Mouse (Mus musculus) midbrain, embryonic 12.5 days (tissue): Measurements from ENCODE around the gene Adal. TPM values are rescaled to one million over a fixed set of nuclear protein-coding genes. Genes with fewer than 3 reads are reported as not detected.
"Not testable (repeated sequence)": the region's sequence is repeated elsewhere in the genome, so short reads cannot be mapped to it uniquely, and the experiment has no call there.

Source experiments
- ATAC-seq: fragments of 200-750 bp; cut with Nextera tagmentation; 2 replicates; pipeline ENCODE4 v1.8.0; 2017; ENCODE audit warnings: low read depth, moderate TSS enrichment, moderate library complexity; ENCODE audit not compliant: low FRiP score
- H3K27ac ChIP-seq: fragments of 300-500 bp; sonication (generic); replicated peaks from 2 replicates; pipeline ENCODE4 v1.5.1; 2016; ENCODE audit warnings: mild to moderate bottlenecking
- H3K27me3 ChIP-seq: fragments of 300-500 bp; sonication (generic); 2 replicates; pipeline ENCODE4 v1.6.1; 2016; ENCODE audit warnings: mild to moderate bottlenecking
- H3K36me3 ChIP-seq: fragments of 300-500 bp; sonication (generic); 2 replicates; pipeline ENCODE4 v1.6.1; 2016
- H3K4me1 ChIP-seq: fragments of 300-500 bp; sonication (generic); 2 replicates; pipeline ENCODE4 v1.6.1; 2016
- H3K4me2 ChIP-seq: fragments of 300-500 bp; sonication (generic); replicated peaks from 2 replicates; pipeline ENCODE4 v1.6.1; 2016; ENCODE audit warnings: mild to moderate bottlenecking, moderate library complexity
- H3K4me3 ChIP-seq: fragments of 300-500 bp; sonication (generic); 2 replicates; pipeline ENCODE4 v1.5.1; 2016; ENCODE audit warnings: mild to moderate bottlenecking
- H3K9ac ChIP-seq: fragments of 300-500 bp; sonication (generic); replicated peaks from 2 replicates; pipeline ENCODE4 v1.6.1; 2016; ENCODE audit warnings: mild to moderate bottlenecking, moderate library complexity
- H3K9me3 ChIP-seq: fragments of 300-500 bp; sonication (generic); 2 replicates; pipeline ENCODE4 v1.6.1; 2016; ENCODE audit warnings: mild to moderate bottlenecking
- WGBS: fragments of 180-500 bp; shearing (Covaris S2); methylation state at CpG from one replicate; pipeline ENCODE4 v1.1.7; 2016; 5-methylcytosine and 5-hydroxymethylcytosine counted together
- polyA plus RNA-seq: library from polyadenylated mRNA; unstranded; fragments of >200 nt; fragmentation: Nextera tagmentation; extraction: Ambion mirVana; gene quantifications from 2 replicates; pipeline ENCODE4 v1.2.1, GENCODE M21; 2016

Adal gene
- polyA plus RNA-seq: 29.7 and 34.4 TPM in 2 replicates

DNA sequence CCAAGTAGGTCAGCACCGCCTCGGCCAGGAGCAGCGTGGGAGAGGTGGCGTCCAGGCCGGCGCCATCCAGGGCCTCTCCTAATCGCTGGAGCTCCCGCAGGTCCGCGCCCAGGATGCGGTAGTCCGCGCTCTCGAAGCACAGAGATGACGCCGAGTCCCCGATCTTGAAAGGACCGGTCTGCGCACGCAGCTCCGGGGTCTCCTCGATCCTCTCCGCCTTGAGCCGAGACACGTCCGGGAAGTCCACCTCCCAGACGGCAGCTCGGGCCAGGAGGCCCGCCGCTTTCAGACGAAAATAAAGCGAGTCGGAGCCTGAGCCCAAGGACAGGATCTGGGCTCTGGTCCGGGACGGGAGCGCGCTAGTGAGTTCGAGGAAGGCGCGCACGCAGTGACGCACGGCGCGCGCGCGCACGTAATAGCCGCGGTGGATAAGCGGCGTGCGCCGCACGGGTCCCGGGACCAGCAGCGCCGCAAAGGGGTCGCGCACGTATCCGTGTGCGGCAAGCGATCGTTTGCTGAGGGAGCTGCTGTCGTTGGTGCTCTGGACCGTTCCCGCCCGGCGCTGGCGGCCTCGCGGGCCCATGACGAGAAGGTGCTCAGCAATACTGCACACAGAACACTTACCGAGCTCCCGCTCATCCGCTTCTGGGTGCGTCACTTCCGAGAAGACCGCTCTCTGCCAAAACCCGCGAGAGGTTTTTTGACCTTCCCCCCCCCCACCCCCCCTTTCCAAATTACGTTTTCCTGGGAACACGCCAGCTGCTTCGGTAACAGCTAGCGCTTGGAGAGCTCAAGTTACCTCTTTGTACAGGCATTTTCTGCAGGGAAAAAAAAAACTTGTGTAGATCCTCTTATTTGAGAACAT lies at the start of gene Adal, which contains the start of gene Lcmt2:
Adal (plus strand) TSS at position 411 of the 865 bp plus-strand sequence.
Lcmt2 (minus strand) TSS at position 636 of the 865 bp plus-strand sequence.
- H3K4me3 ChIP-seq: peak within 1 kb of the TSS; percentile 53
- H3K27ac ChIP-seq: peak within 1 kb of the TSS; percentile 97
- peaks cover 28% of the 10 kb centered on the region for H3K4me1 ChIP-seq
- H3K4me2 ChIP-seq: peak within 1 kb of the TSS; percentile 87
- under 1% methylated on average over 86 of the region's 87 CpGs for WGBS
- peak within 1 kb of the TSS; percentile 92 for H3K9ac ChIP-seq
- no peaks in the 10 kb centered on the region for H3K27me3 ChIP-seq
- peak; percentile 96 for ATAC-seq
- H3K9me3 ChIP-seq: no peaks in the 10 kb centered on the region
- peaks cover 28% of the 10 kb centered on the region; the same call in 1 of the 2 replicates for H3K36me3 ChIP-seq

DNA sequence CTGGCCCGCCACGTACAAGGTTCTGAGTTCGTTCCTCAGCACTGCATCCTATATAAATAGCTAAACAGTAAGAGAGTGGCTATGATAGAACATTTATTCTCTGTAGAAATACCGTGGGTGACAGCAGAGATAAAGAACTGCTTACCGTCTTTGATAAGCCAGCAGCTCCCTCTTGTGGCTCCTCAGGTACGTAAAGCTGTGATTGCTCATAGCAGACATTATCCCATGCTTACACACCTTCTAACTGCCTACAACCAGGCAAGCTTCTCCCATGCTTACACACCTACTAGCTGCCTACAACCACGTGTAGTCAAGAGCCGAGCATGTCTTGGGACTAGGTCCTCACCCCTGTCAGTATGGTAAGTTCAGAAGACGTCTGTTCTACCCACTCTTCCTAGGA lies 38.2 kb upstream of the Adal start:
- H3K4me2 ChIP-seq: no peak overlapping the region
- no peak overlapping the region for H3K27ac ChIP-seq
- WGBS: 29% methylated on average over 9 of the region's 9 CpGs
- no peak overlapping the region for H3K4me3 ChIP-seq
- H3K27me3 ChIP-seq: no peaks in the 10 kb centered on the region
- ATAC-seq: no peak
- H3K36me3 ChIP-seq: no peaks in the 10 kb centered on the region
- H3K4me1 ChIP-seq: no peaks in the 10 kb centered on the region
- no peaks in the 10 kb centered on the region for H3K9me3 ChIP-seq
- H3K9ac ChIP-seq: no peak overlapping the region

DNA sequence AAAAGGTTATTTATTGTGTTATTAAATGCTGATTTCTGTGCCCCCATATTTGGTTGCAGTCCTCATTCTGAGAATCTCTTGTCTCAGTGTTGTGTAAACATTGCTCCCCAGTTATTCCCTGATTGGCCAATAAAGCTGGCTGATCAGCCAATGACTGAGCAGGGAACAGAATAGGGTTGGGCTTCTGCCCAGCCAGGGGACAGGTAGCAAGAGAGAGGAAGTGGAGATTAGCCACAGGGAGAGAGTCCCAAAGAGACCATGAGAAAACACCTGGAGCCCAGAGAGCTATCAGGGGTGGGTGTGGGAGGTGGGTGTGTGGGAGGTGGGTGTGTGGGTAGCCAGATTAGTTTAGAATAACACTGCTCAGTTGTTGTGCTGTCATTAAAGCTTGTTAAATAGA lies 34.3 kb upstream of the Adal start:
- no peaks in the 10 kb centered on the region for H3K27me3 ChIP-seq
- no peaks in the 10 kb centered on the region for H3K36me3 ChIP-seq
- no peak overlapping the region for H3K4me3 ChIP-seq
- no peak overlapping the region for H3K27ac ChIP-seq
- no peaks in the 10 kb centered on the region for H3K4me1 ChIP-seq
- ATAC-seq: no peak
- no peak overlapping the region for H3K4me2 ChIP-seq
- no peak overlapping the region for H3K9ac ChIP-seq
- no peaks in the 10 kb centered on the region for H3K9me3 ChIP-seq

DNA sequence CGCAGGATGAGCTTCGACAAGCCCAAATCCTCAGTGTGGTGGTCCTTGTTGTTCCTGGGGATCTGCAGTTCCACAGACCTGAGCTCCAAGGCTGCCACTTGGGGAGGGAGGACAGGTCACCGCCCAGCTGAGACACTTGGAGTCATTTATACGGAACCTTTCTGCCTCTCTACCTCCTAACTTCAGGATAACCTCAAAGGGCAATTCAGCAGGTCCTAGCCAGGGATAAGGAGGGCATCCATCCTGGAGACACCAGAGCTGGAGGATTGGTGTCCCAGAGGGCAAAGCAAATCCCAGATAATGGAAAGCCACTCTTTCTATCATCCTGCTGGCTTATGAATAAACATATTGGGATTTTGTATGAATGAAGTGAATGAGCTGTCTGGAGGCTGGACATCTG lies 30.5 kb upstream of the Adal start, which contains the start of gene Tgm7:
Tgm7 (minus strand) TSS at position 101 of the 400 bp plus-strand sequence.
- Histone ChIP-seq H3K4me1 (no peaks in the 10 kb centered on the region), H3K9ac (no peak within 1 kb of the TSS), H3K36me3 (no peaks in the 10 kb centered on the region), H3K4me2 (no peak within 1 kb of the TSS), H3K4me3 (no peak within 1 kb of the TSS), H3K27ac (no peak within 1 kb of the TSS), H3K9me3 (no peaks in the 10 kb centered on the region), H3K27me3 (no peaks in the 10 kb centered on the region)
- no peak for ATAC-seq
- 85% methylated on average over 4 of the region's 4 CpGs for WGBS

DNA sequence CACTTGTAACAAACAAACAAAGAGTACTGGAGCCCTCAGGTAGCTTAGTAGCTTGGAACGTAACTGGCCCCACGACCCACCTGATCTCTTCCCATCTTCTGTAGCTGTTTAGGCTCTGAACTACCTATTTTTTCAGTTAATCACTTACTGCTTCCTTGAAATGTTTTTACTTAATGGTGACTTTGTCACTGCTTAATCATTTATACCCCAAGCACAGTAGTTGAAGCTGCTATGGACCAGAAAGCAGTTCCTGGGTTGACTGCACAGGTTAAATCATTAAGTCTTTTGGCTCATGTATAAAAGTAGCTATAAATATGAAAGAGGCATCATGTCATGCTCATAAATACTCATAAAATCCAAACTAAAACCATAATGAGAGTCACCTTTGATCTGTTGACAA lies 24.8 kb upstream of the Adal start:
- Histone ChIP-seq H3K27me3 (no peaks in the 10 kb centered on the region; the same call in 1 of the 2 replicates), H3K9me3 (no peaks in the 10 kb centered on the region), H3K4me1 (no peaks in the 10 kb centered on the region), H3K36me3 (no peaks in the 10 kb centered on the region), H3K9ac (no peak overlapping the region), H3K27ac (no peak overlapping the region), H3K4me3 (no peak overlapping the region), H3K4me2 (no peak overlapping the region)
- WGBS: 88% methylated on average over 2 of the region's 2 CpGs
- ATAC-seq: no peak

DNA sequence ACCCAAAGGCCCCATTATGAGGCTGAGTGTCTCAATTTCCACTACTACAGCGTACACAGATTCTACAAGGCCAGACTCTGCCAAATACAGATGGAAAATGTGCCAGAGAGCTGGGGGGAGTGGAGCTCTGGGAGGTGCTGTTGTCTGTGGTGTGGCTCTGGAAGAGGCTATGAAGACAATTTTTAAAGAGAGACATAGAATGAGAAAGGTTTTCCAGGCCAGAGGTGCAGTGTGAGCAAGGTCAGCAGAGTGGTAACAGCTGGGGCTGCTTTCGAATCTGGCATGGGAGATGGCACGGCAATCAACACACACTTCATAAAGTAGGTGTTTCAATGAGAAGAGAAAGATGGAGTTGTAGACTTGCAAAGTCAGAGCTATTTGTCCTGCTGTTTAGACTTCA lies 21.0 kb upstream of the Adal start:
- no peak overlapping the region for H3K27ac ChIP-seq
- WGBS: 87% methylated on average over 3 of the region's 3 CpGs
- H3K4me2 ChIP-seq: no peak overlapping the region
- ATAC-seq: no peak
- H3K4me3 ChIP-seq: no peak overlapping the region
- no peaks in the 10 kb centered on the region for H3K36me3 ChIP-seq
- no peaks in the 10 kb centered on the region for H3K4me1 ChIP-seq
- no peak overlapping the region for H3K9ac ChIP-seq
- no peaks in the 10 kb centered on the region for H3K9me3 ChIP-seq
- H3K27me3 ChIP-seq: no peaks in the 10 kb centered on the region; the same call in 1 of the 2 replicates

DNA sequence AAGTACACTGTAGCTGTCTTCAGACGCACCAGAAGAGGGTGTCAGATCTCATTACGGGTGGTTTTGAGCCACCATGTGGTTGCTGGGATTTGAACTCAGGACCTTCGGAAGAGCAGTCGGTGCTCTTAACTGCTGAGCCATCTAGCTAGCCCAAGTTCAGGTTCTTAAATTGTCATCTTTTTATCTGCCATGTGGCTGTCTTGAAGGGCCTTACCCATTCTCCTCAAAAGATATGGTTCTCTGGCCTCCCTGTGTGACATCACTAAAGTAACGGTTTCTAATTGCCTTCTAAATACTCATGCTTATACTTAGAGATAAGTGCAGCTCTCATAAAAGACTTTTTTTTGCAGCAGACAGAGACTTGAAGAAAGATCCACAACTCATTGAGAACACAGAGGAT lies 13.9 kb upstream of the Adal start:
- 96% methylated on average over 5 of the region's 5 CpGs for WGBS
- not testable (repeated sequence) for H3K36me3 ChIP-seq, ATAC-seq

DNA sequence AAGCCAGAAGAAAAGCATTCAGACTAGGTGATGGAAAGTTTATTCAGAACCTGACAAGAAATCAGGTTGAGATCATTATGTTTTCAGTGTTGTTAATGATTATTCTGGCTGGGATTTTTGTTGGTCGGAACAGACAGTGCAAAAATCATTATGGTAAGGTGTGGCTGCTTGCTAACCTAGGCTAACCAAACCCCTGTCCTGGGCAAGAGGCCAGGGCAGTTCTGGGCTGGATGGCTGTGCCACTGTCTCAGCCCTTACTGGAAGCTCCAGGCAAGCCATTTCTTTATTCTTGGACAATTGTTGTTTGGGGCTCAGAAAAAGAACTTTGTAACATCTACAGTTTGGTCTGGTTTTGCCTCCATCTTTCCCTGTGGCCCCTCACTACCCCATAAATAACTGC lies 12.7 kb upstream of the Adal start:
- ATAC-seq: no peak
- H3K36me3 ChIP-seq: no peaks in the 10 kb centered on the region
- no peak overlapping the region for H3K4me3 ChIP-seq
- H3K27ac ChIP-seq: no peak overlapping the region
- no peaks in the 10 kb centered on the region for H3K27me3 ChIP-seq
- H3K9ac ChIP-seq: no peak overlapping the region
- no peak overlapping the region for H3K4me2 ChIP-seq
- H3K4me1 ChIP-seq: no peaks in the 10 kb centered on the region
- H3K9me3 ChIP-seq: no peaks in the 10 kb centered on the region
- WGBS: 80% methylated on average over 1 of the region's 1 CpGs

More for the DNA sequence above, 13.9 kb upstream of the Adal start:
- not testable (repeated sequence) for H3K9ac ChIP-seq, H3K4me1 ChIP-seq, H3K9me3 ChIP-seq, H3K27me3 ChIP-seq, H3K4me3 ChIP-seq, H3K4me2 ChIP-seq, H3K27ac ChIP-seq

DNA sequence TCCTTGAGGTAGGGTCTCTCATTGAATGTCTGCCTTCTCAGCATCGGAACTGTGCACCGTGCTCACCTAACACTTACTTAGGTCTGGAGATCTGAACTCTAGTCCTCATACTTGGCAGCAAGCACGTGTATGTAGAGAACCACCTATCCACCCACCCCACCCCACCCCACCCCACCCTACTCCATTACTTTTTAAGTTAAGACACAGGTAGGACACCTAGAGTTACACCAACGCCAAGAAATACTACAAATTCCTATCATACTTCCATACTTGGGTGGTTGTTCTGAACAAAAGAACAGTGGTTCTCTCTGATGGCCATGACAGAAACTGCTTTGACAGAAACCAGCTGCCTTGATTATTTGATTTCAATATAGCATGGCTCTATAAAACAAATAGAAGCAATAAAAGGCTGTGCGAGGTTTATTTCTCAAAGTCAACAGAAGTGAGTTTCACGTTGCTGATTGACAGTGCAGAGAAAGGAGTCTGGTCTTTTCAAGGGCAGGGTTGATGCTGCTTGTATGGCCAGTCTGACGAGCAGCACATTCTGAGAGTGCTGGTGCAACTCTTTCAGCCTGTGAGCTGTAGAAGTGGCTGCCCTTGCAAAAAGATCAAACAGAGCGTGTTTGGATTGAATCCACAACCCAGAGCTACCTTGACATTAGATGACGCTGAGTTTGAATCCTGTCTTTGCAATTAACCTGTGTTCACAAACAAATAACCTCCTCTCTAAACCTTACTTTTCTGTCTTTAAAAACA lies 11.2 kb upstream of the Adal start:
- ATAC-seq: no peak
- Histone ChIP-seq H3K4me2 (no peak overlapping the region), H3K9ac (no peak overlapping the region), H3K27me3 (no peaks in the 10 kb centered on the region), H3K4me1 (no peaks in the 10 kb centered on the region), H3K4me3 (no peak overlapping the region), H3K9me3 (no peaks in the 10 kb centered on the region), H3K36me3 (no peaks in the 10 kb centered on the region), H3K27ac (no peak overlapping the region)
- 77% methylated on average over 9 of the region's 9 CpGs for WGBS

DNA sequence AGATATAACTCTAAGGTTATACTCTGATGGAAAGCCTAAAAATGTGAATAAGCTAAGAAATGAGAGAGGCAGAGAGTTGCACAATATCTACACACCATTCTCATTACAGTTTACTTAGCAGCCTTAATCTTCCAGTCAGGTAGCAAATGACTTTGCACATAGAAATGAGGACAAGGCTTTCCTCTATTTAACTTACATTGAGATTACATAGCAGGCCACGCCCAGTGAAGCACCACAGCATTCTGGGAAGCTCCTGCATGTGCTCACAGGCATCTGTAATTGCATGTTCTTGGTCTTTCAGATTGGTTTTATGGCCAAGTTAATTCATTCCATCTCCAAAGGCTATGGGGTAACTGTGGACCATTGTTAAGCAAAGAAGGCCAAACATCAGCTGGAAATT lies 7.4 kb upstream of the Adal start:
- no peak overlapping the region for H3K4me3 ChIP-seq
- no peaks in the 10 kb centered on the region for H3K27me3 ChIP-seq
- no peaks in the 10 kb centered on the region for H3K9me3 ChIP-seq
- no peak overlapping the region for H3K9ac ChIP-seq
- H3K4me1 ChIP-seq: no peaks in the 10 kb centered on the region
- peaks cover 5% of the 10 kb centered on the region; the same call in 1 of the 2 replicates for H3K36me3 ChIP-seq
- 72% methylated on average over 1 of the region's 1 CpGs for WGBS
- no peak overlapping the region for H3K27ac ChIP-seq
- ATAC-seq: no peak
- H3K4me2 ChIP-seq: no peak overlapping the region

DNA sequence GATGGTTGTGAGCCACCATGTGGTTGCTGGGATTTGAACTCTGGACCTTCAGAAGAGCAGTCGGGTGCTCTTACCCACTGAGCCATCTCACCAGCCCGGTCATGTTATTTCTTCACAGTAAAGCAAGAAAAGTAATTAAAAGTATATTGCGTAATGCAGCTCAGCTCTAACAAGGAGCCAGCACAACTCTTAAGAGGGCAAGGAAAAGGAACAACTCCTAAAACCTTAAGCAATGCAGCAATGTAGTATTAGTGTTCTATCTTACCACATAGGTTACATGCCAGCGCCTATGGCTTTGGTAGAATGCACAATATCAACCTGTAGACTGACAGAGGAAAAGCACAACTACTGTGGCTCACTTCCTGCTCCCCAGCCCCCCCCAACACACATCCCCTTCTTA lies 2.9 kb upstream of the Adal start:
- Histone ChIP-seq H3K9me3 (no peaks in the 10 kb centered on the region), H3K27me3 (no peaks in the 10 kb centered on the region), H3K4me1 (peaks cover 28% of the 10 kb centered on the region), H3K4me2 (no peak overlapping the region), H3K27ac (no peak overlapping the region), H3K4me3 (no peak overlapping the region), H3K36me3 (peaks cover 22% of the 10 kb centered on the region; the same call in 1 of the 2 replicates), H3K9ac (no peak overlapping the region)
- 97% methylated on average over 4 of the region's 4 CpGs for WGBS
- no peak for ATAC-seq
